Mouse (Mus musculus) testis, adult 2 months (tissue): ENCODE measurements around the gene Mras.

Experiments
- CTCF ChIP-seq: fragments of 200-500 bp; IDR thresholded peaks from 2 replicates; pipeline ENCODE4 v1.5.1; 2012; ENCODE audit warnings: low read depth, mild to moderate bottlenecking, inconsistent platforms, low read length, moderate library complexity; ENCODE audit not compliant: control insufficient read depth, insufficient read depth, insufficient replicate concordance
- POLR2A ChIP-seq: fragments of 200-500 bp; IDR thresholded peaks from 2 replicates; pipeline ENCODE4 v1.6.1; 2012; ENCODE audit warnings: low read depth, mild to moderate bottlenecking, inconsistent platforms, low read length, moderate library complexity; ENCODE audit not compliant: control insufficient read depth

GRCm38 (mm10) chr9:99376591-99377418 lies 60.4 kb downstream of the Mras start:
- TF ChIP-seq CTCF = peak; percentile 92; the same call in 1 of the 2 replicates
- TF ChIP-seq POLR2A = no peak
